Mouse (Mus musculus): Measurements from ENCODE around the gene Nfia. TPM values are rescaled to one million over a fixed set of nuclear protein-coding genes. Genes with fewer than 3 reads are reported as not detected.

Gene Nfia
- total RNA-seq, 1 experiment: 0.27 TPM

DNA sequence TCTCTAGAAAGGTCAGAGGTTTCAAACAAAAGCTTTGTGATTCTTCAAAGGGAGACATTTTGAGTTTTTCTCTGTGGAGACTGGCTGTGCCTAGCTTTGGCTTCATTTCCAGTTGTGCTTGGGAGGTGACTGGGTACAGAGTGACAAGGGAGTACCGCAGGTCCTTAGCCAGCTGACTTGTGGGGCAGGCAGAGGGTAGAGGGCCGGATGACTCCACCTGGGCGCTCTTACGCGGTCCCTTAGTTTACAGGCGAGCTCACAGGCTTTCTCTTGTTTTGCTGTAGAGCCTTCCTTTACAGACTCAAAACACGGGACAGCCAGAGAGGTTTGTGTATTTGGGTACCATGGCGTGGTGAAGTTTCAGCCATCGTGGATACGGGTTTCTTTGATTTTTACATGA is 21.4 kb downstream of the Nfia start:
- Histone ChIP-seq H3K9ac (ENCODE audit: insufficient read depth, low read depth, low read length, poor library complexity, severe bottlenecking) (no peak overlapping the region), H3K4me3 (ENCODE audit: insufficient read depth in 1 of 2, low read depth in 1 of 2, low read length in 2 of 2, poor library complexity in 1 of 2, severe bottlenecking in 1 of 2) (no peak overlapping the region), H3K36me3 (ENCODE audit: control insufficient read depth, insufficient read depth, low read length, poor library complexity, severe bottlenecking) (no peaks in the 10 kb centered on the region), H3K27ac (ENCODE audit: insufficient read depth, low read depth, low read length, poor library complexity, severe bottlenecking) (no peak overlapping the region), H3K4me1 (ENCODE audit: control insufficient read depth in 2 of 2, insufficient read depth in 2 of 2, low read length in 2 of 2, poor library complexity in 1 of 2) (no peaks in the 10 kb centered on the region), H3K9me3 (ENCODE audit: control insufficient read depth, insufficient read depth, low read depth, low read length) (no peaks in the 10 kb centered on the region)
- no peak for DNase-seq (ENCODE audit: low read depth, low spot score)
- TF ChIP-seq ZNF384 (IDR thresholded peaks at IDR 0.05; ENCODE audit: low read depth, low read length): no peak
- TF ChIP-seq ZC3H11A (IDR thresholded peaks at IDR 0.05; ENCODE audit: borderline replicate concordance, low read depth, low read length): no peak
- no peak for TF ChIP-seq MAFK (IDR thresholded peaks at IDR 0.05; ENCODE audit: insufficient read depth, low read depth, low read length)
- no peak for TF ChIP-seq CHD2 (IDR thresholded peaks at IDR 0.05; ENCODE audit: low read depth, low read length)
- no peak for TF ChIP-seq HCFC1 (IDR thresholded peaks at IDR 0.05; ENCODE audit: borderline replicate concordance, insufficient read depth, low read length)
- in situ Hi-C loops (cut with MboI; ENCODE audit: low sequenced_read_pairs in 2 of 2, unreplicated experiment in 2 of 2): no loop called here

GRCm38 (mm10) chr4:97794865-97795264 is 22.3 kb downstream of the Nfia start:
- in situ Hi-C loops (cut with MboI; ENCODE audit: low sequenced_read_pairs in 2 of 2, unreplicated experiment in 2 of 2): no loop called here
- no peak for DNase-seq (ENCODE audit: low read depth, low spot score)
- Histone ChIP-seq H3K4me3 (ENCODE audit: insufficient read depth in 1 of 2, low read depth in 1 of 2, low read length in 2 of 2, poor library complexity in 1 of 2, severe bottlenecking in 1 of 2) (no peak overlapping the region), H3K36me3 (ENCODE audit: control insufficient read depth, insufficient read depth, low read length, poor library complexity, severe bottlenecking) (no peaks in the 10 kb centered on the region), H3K4me1 (ENCODE audit: control insufficient read depth in 2 of 2, insufficient read depth in 2 of 2, low read length in 2 of 2, poor library complexity in 1 of 2) (no peaks in the 10 kb centered on the region), H3K27ac (ENCODE audit: insufficient read depth, low read depth, low read length, poor library complexity, severe bottlenecking) (no peak overlapping the region), H3K9me3 (ENCODE audit: control insufficient read depth, insufficient read depth, low read depth, low read length) (no peaks in the 10 kb centered on the region), H3K9ac (ENCODE audit: insufficient read depth, low read depth, low read length, poor library complexity, severe bottlenecking) (no peak overlapping the region)
- TF ChIP-seq CHD2 (IDR thresholded peaks at IDR 0.05; ENCODE audit: low read depth, low read length) (no peak), ZC3H11A (IDR thresholded peaks at IDR 0.05; ENCODE audit: borderline replicate concordance, low read depth, low read length) (no peak), ZNF384 (IDR thresholded peaks at IDR 0.05; ENCODE audit: low read depth, low read length) (no peak), HCFC1 (IDR thresholded peaks at IDR 0.05; ENCODE audit: borderline replicate concordance, insufficient read depth, low read length) (no peak), MAFK (IDR thresholded peaks at IDR 0.05; ENCODE audit: insufficient read depth, low read depth, low read length) (no peak)

DNA sequence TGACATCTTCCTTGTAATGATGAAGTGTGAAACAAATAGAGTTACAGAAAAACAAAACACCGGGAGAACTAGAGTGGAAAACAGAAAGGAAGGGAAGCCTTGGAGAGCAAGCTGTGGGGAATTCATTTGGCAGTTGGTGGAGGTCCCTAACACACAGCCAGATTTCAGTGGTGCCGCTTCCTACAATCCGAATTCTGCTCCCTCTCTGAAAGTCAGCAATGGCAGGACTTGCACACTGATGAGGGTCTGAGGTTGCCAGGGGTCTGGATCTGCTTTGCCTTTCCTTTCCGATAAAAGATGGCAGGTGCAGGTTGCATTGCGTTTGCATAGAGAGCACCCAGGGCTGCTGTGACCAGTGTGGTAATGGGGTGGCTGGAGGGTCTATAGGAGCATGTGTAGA is 23.4 kb downstream of the Nfia start:
- no peak overlapping the region for H3K4me3 ChIP-seq (ENCODE audit: insufficient read depth in 1 of 2, low read depth in 1 of 2, low read length in 2 of 2, poor library complexity in 1 of 2, severe bottlenecking in 1 of 2)
- H3K36me3 ChIP-seq (ENCODE audit: control insufficient read depth, insufficient read depth, low read length, poor library complexity, severe bottlenecking): no peaks in the 10 kb centered on the region
- H3K4me1 ChIP-seq (ENCODE audit: control insufficient read depth in 2 of 2, insufficient read depth in 2 of 2, low read length in 2 of 2, poor library complexity in 1 of 2): no peaks in the 10 kb centered on the region
- DNase-seq (ENCODE audit: low read depth, low spot score): no peak
- H3K27ac ChIP-seq (ENCODE audit: insufficient read depth, low read depth, low read length, poor library complexity, severe bottlenecking): no peak overlapping the region
- in situ Hi-C loops (cut with MboI; ENCODE audit: low sequenced_read_pairs in 2 of 2, unreplicated experiment in 2 of 2): no loop called here
- no peaks in the 10 kb centered on the region for H3K9me3 ChIP-seq (ENCODE audit: control insufficient read depth, insufficient read depth, low read depth, low read length)
- TF ChIP-seq HCFC1 (IDR thresholded peaks at IDR 0.05; ENCODE audit: borderline replicate concordance, insufficient read depth, low read length): no peak
- TF ChIP-seq ZNF384 (IDR thresholded peaks at IDR 0.05; ENCODE audit: low read depth, low read length): no peak
- no peak for TF ChIP-seq ZC3H11A (IDR thresholded peaks at IDR 0.05; ENCODE audit: borderline replicate concordance, low read depth, low read length)
- no peak for TF ChIP-seq CHD2 (IDR thresholded peaks at IDR 0.05; ENCODE audit: low read depth, low read length)
- TF ChIP-seq MAFK (IDR thresholded peaks at IDR 0.05; ENCODE audit: insufficient read depth, low read depth, low read length): no peak
- no peak overlapping the region for H3K9ac ChIP-seq (ENCODE audit: insufficient read depth, low read depth, low read length, poor library complexity, severe bottlenecking)

DNA sequence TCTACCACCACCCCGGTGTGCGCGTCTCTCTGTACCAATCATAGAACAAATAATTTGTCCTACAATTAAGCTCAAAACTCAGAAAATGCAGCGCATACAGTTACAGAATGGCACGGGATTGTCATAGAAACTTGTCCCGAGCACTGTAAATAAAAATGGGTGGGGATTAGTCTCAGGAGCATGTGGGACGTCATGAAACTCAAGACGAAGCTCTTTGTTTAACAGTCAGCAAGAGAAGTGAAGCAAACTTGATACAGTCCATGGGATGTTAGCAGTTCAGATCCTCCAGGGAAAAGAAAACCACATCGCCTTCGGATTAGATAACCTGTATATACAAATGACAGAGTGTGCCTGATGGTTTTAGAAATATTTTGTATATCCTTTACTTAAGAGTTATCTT is 24.0 kb downstream of the Nfia start:
- no peaks in the 10 kb centered on the region for H3K4me1 ChIP-seq (ENCODE audit: control insufficient read depth in 2 of 2, insufficient read depth in 2 of 2, low read length in 2 of 2, poor library complexity in 1 of 2)
- H3K4me3 ChIP-seq (ENCODE audit: insufficient read depth in 1 of 2, low read depth in 1 of 2, low read length in 2 of 2, poor library complexity in 1 of 2, severe bottlenecking in 1 of 2): no peak overlapping the region
- TF ChIP-seq CHD2 (IDR thresholded peaks at IDR 0.05; ENCODE audit: low read depth, low read length): no peak
- no peak for TF ChIP-seq ZNF384 (IDR thresholded peaks at IDR 0.05; ENCODE audit: low read depth, low read length)
- no peak for TF ChIP-seq HCFC1 (IDR thresholded peaks at IDR 0.05; ENCODE audit: borderline replicate concordance, insufficient read depth, low read length)
- TF ChIP-seq MAFK (IDR thresholded peaks at IDR 0.05; ENCODE audit: insufficient read depth, low read depth, low read length): no peak
- TF ChIP-seq ZC3H11A (IDR thresholded peaks at IDR 0.05; ENCODE audit: borderline replicate concordance, low read depth, low read length): no peak
- no peak overlapping the region for H3K27ac ChIP-seq (ENCODE audit: insufficient read depth, low read depth, low read length, poor library complexity, severe bottlenecking)
- no peak for DNase-seq (ENCODE audit: low read depth, low spot score)
- no peaks in the 10 kb centered on the region for H3K9me3 ChIP-seq (ENCODE audit: control insufficient read depth, insufficient read depth, low read depth, low read length)
- H3K36me3 ChIP-seq (ENCODE audit: control insufficient read depth, insufficient read depth, low read length, poor library complexity, severe bottlenecking): no peaks in the 10 kb centered on the region
- in situ Hi-C loops (cut with MboI; ENCODE audit: low sequenced_read_pairs in 2 of 2, unreplicated experiment in 2 of 2): no loop called here
- H3K9ac ChIP-seq (ENCODE audit: insufficient read depth, low read depth, low read length, poor library complexity, severe bottlenecking): no peak overlapping the region

GRCm38 (mm10) chr4:97803791-97804190 is 31.3 kb downstream of the Nfia start:
- DNase-seq (ENCODE audit: low read depth, low spot score): no peak
- Histone ChIP-seq H3K36me3 (ENCODE audit: control insufficient read depth, insufficient read depth, low read length, poor library complexity, severe bottlenecking) (no peaks in the 10 kb centered on the region), H3K9me3 (ENCODE audit: control insufficient read depth, insufficient read depth, low read depth, low read length) (no peaks in the 10 kb centered on the region), H3K27ac (ENCODE audit: insufficient read depth, low read depth, low read length, poor library complexity, severe bottlenecking) (no peak overlapping the region), H3K9ac (ENCODE audit: insufficient read depth, low read depth, low read length, poor library complexity, severe bottlenecking) (no peak overlapping the region), H3K4me1 (ENCODE audit: control insufficient read depth in 2 of 2, insufficient read depth in 2 of 2, low read length in 2 of 2, poor library complexity in 1 of 2) (no peaks in the 10 kb centered on the region), H3K4me3 (ENCODE audit: insufficient read depth in 1 of 2, low read depth in 1 of 2, low read length in 2 of 2, poor library complexity in 1 of 2, severe bottlenecking in 1 of 2) (no peak overlapping the region)
- TF ChIP-seq ZC3H11A (IDR thresholded peaks at IDR 0.05; ENCODE audit: borderline replicate concordance, low read depth, low read length): no peak
- TF ChIP-seq MAFK (IDR thresholded peaks at IDR 0.05; ENCODE audit: insufficient read depth, low read depth, low read length): no peak
- TF ChIP-seq CHD2 (IDR thresholded peaks at IDR 0.05; ENCODE audit: low read depth, low read length): no peak
- no peak for TF ChIP-seq ZNF384 (IDR thresholded peaks at IDR 0.05; ENCODE audit: low read depth, low read length)
- no peak for TF ChIP-seq HCFC1 (IDR thresholded peaks at IDR 0.05; ENCODE audit: borderline replicate concordance, insufficient read depth, low read length)
- in situ Hi-C loops (cut with MboI; ENCODE audit: low sequenced_read_pairs in 2 of 2, unreplicated experiment in 2 of 2): no loop called here

All from ES-E14 (cell line).